Mouse (Mus musculus) small intestine, adult 2 months (tissue): ENCODE results near the gene Olfr279. TPM values are rescaled to one million over a fixed set of nuclear protein-coding genes. Genes with fewer than 3 reads are reported as not detected.

Experiments used
- H3K27ac ChIP-seq: fragments of 200-500 bp; 2 replicates; pipeline ENCODE4 v1.5.1; 2012; ENCODE audit warnings: low read depth, low read length, control low read depth, inconsistent platforms; ENCODE audit not compliant: insufficient read depth
- H3K27me3 ChIP-seq: fragments of 200-500 bp; 2 replicates; pipeline ENCODE4 v1.6.1; 2012; ENCODE audit warnings: mild to moderate bottlenecking, moderate library complexity, low read length, inconsistent platforms; ENCODE audit not compliant: control insufficient read depth, insufficient read depth
- H3K36me3 ChIP-seq: fragments of 200-500 bp; 2 replicates; pipeline ENCODE4 v1.6.1; 2012; ENCODE audit warnings: mild to moderate bottlenecking, low read length, control low read depth, inconsistent platforms; ENCODE audit not compliant: control insufficient read depth, insufficient read depth
- H3K4me1 ChIP-seq: fragments of 200-500 bp; 2 replicates; pipeline ENCODE4 v1.6.1; 2012; ENCODE audit warnings: low read length, inconsistent platforms, mixed read lengths; ENCODE audit not compliant: control insufficient read depth, insufficient read depth, insufficient read length
- H3K4me3 ChIP-seq: fragments of 200-500 bp; 2 replicates; pipeline ENCODE4 v1.5.1; 2012; ENCODE audit warnings: low read depth, mild to moderate bottlenecking, control low read depth, inconsistent platforms, low read length, moderate library complexity
- CTCF ChIP-seq: fragments of 200-500 bp; IDR thresholded peaks from 2 replicates; pipeline ENCODE4 v1.5.1; 2012; ENCODE audit warnings: low read depth, mild to moderate bottlenecking, control low read depth, inconsistent platforms, low read length, moderate library complexity, mixed read lengths; ENCODE audit not compliant: insufficient replicate concordance, insufficient read length; ENCODE audit errors: extremely low read depth
- POLR2A ChIP-seq: fragments of 200-500 bp; IDR thresholded peaks from 2 replicates; pipeline ENCODE4 v1.6.1; 2012; ENCODE audit warnings: low read depth, mild to moderate bottlenecking, control low read depth, inconsistent platforms, low read length, moderate library complexity
- WGBS: fragments of 180-500 bp; shearing (Covaris S2); methylation state at CpG from one replicate; pipeline ENCODE4 v1.1.7; 2018; 5-methylcytosine and 5-hydroxymethylcytosine counted together
- polyA plus RNA-seq: library from polyadenylated mRNA; depleted of rRNA; stranded (reverse); fragments of >200 nt; gene quantifications from 2 replicates; pipeline ENCODE4 v1.2.3, GENCODE M21; 2012; rRNA removed

Olfr279 gene
- polyA plus RNA-seq, 1 experiment, result not detected

- Histone ChIP-seq H3K36me3 (peaks cover 70% of the 10 kb centered on the region), H3K4me3 (no peak overlapping the region), H3K27ac (no peak overlapping the region), H3K27me3 (no peaks in the 10 kb centered on the region), H3K4me1 (no peaks in the 10 kb centered on the region)
- TF ChIP-seq POLR2A (no peak), CTCF (no peak)
- WGBS, result 94% methylated on average over 5 of the region's 5 CpGs
Measured at GRCm38 (mm10) chr15:98546843-98547242, 54.6 kb downstream of the Olfr279 start.

Other genes starting within 250 kb of the Olfr279 start
- gene H1fnt, start 235.1 kb upstream of the Olfr279 start, polyA plus RNA-seq, result not detected in 2 replicates
- gene Zfp641, start 196.2 kb upstream of the Olfr279 start, polyA plus RNA-seq, result 0.28 and 0.34 TPM in 2 replicates
- not detected in 2 replicates for gene Olfr285, start 175.0 kb upstream of the Olfr279 start, polyA plus RNA-seq
- not detected in 2 replicates for gene Olfr284, start 151.4 kb upstream of the Olfr279 start, polyA plus RNA-seq
- not detected in 2 replicates for gene Olfr283, start 111.5 kb upstream of the Olfr279 start, polyA plus RNA-seq
- not detected in 2 replicates for gene Olfr282, start 61.2 kb upstream of the Olfr279 start, polyA plus RNA-seq
- not detected in 2 replicates for gene Olfr281, start 39.8 kb upstream of the Olfr279 start, polyA plus RNA-seq
- not detected in 2 replicates for gene OR5BS1P, start 22.5 kb upstream of the Olfr279 start, polyA plus RNA-seq
- gene Lalba, start 9.7 kb upstream of the Olfr279 start, polyA plus RNA-seq, result not detected in 2 replicates
- 8.4 and 15.0 TPM in 2 replicates for gene Kansl2, start 41.9 kb downstream of the Olfr279 start, polyA plus RNA-seq
- 3.6 and 5.2 TPM in 2 replicates for gene Ccnt1, start 78.5 kb downstream of the Olfr279 start, polyA plus RNA-seq
- 0.46 and 2.7 TPM in 2 replicates for gene 4930415O20Rik, start 78.6 kb downstream of the Olfr279 start, polyA plus RNA-seq
- 55.9 and 89.2 TPM in 2 replicates for gene Adcy6, start 117.7 kb downstream of the Olfr279 start, polyA plus RNA-seq
- gene Cacnb3, start 138.4 kb downstream of the Olfr279 start, polyA plus RNA-seq, result 19.1 and 40.2 TPM in 2 replicates
- 13.6 and 24.3 TPM in 2 replicates for gene Ddx23, start 170.5 kb downstream of the Olfr279 start, polyA plus RNA-seq
- 1.6 and 2.2 TPM in 2 replicates for gene Rnd1, start 185.1 kb downstream of the Olfr279 start, polyA plus RNA-seq
- gene Ccdc65, start 215.8 kb downstream of the Olfr279 start, polyA plus RNA-seq, result 0.09 TPM in 1 of 2 replicates, not detected in the other
- 14.7 and 70.5 TPM in 2 replicates for gene Fkbp11, start 235.8 kb downstream of the Olfr279 start, polyA plus RNA-seq